Mouse (Mus musculus) gastrocnemius, postnatal 10 days (tissue): Measurements from ENCODE around the gene Auts2. TPM values are rescaled to one million over a fixed set of nuclear protein-coding genes. Genes with fewer than 3 reads are reported as not detected.

Source experiments
- DNase-seq: peaks from one replicate; pipeline ENCODE4 v3.0.0; 2021; ENCODE audit warnings: mixed read lengths
- total RNA-seq, 2 experiments: library from RNA; stranded (reverse); gene quantifications; 2 replicates each; pipeline ENCODE4 v1.2.3; 2021

Gene Auts2
- total RNA-seq, 2 experiments from 2014 or later, result 36.2 to 49.1 TPM

GRCm38 (mm10) chr5:131830111-131830510 is 713.0 kb downstream of the Auts2 start:
- DNase-seq, result no peak

- DNase-seq, result no peak
Observed at GRCm38 (mm10) chr5:131829248-131829647, 713.9 kb downstream of the Auts2 start.

GRCm38 (mm10) chr5:131828607-131829006 is 714.5 kb downstream of the Auts2 start:
- no peak for DNase-seq

- no peak for DNase-seq
Observed at GRCm38 (mm10) chr5:131826362-131827261, 716.5 kb downstream of the Auts2 start.

GRCm38 (mm10) chr5:131825421-131825820 is 717.7 kb downstream of the Auts2 start:
- DNase-seq, result no peak

GRCm38 (mm10) chr5:131824197-131824991 is 718.8 kb downstream of the Auts2 start:
- no peak for DNase-seq

GRCm38 (mm10) chr5:131821461-131821860 is 721.7 kb downstream of the Auts2 start:
- DNase-seq, result no peak

GRCm38 (mm10) chr5:131819251-131819691 is 723.9 kb downstream of the Auts2 start:
- no peak for DNase-seq

GRCm38 (mm10) chr5:131815498-131815897 is 727.6 kb downstream of the Auts2 start:
- DNase-seq, result no peak

- peak; percentile 21 for DNase-seq
Observed at GRCm38 (mm10) chr5:131814503-131815003, 728.6 kb downstream of the Auts2 start.

GRCm38 (mm10) chr5:131813952-131814502 is 729.1 kb downstream of the Auts2 start:
- DNase-seq, result no peak

- DNase-seq, result peak; percentile 14
Observed at GRCm38 (mm10) chr5:131813331-131813781, 729.8 kb downstream of the Auts2 start.

GRCm38 (mm10) chr5:131812483-131813063 is 730.6 kb downstream of the Auts2 start:
- no peak for DNase-seq

- no peak for DNase-seq
Observed at GRCm38 (mm10) chr5:131806350-131806749, 736.8 kb downstream of the Auts2 start.

- no peak for DNase-seq
Observed at GRCm38 (mm10) chr5:131805277-131805676, 737.9 kb downstream of the Auts2 start.

GRCm38 (mm10) chr5:131803609-131804008 is 739.5 kb downstream of the Auts2 start:
- DNase-seq, result no peak

- no peak for DNase-seq
Observed at GRCm38 (mm10) chr5:131802340-131803036, 740.7 kb downstream of the Auts2 start.

GRCm38 (mm10) chr5:131801924-131802323 is 741.2 kb downstream of the Auts2 start:
- DNase-seq, result no peak

- DNase-seq, result no peak
Observed at GRCm38 (mm10) chr5:131798373-131798772, 744.8 kb downstream of the Auts2 start.

- no peak for DNase-seq
Observed at GRCm38 (mm10) chr5:131797044-131797443, 746.1 kb downstream of the Auts2 start.

- DNase-seq, result no peak
Observed at GRCm38 (mm10) chr5:131794411-131795133, 748.6 kb downstream of the Auts2 start.
